Mouse (Mus musculus): Measurements from ENCODE around the gene Ifih1. TPM values are rescaled to one million over a fixed set of nuclear protein-coding genes. Genes with fewer than 3 reads are reported as not detected.

Ifih1 gene
- polyA plus RNA-seq, 1 experiment: 6.1 TPM

GRCm38 (mm10) chr2:62656072-62656471 is 10.0 kb upstream of the Ifih1 start:
- H3K27me3 ChIP-seq (ENCODE audit: control insufficient read depth, insufficient read depth, low read length): no peaks in the 10 kb centered on the region
- no peak overlapping the region for H3K27ac ChIP-seq (ENCODE audit: control insufficient read depth, insufficient read depth, low read length)
- 89% methylated on average over 1 of the region's 1 CpGs for WGBS
- TF ChIP-seq CTCF (IDR thresholded peaks at IDR 0.05; ENCODE audit: borderline replicate concordance, control insufficient read depth, extremely low read depth, insufficient read depth, low read length, poor library complexity) (no peak), POLR2A (IDR thresholded peaks at IDR 0.05; ENCODE audit: control insufficient read depth, extremely low read depth, insufficient read depth, low read length, poor library complexity) (no peak)
- H3K36me3 ChIP-seq (ENCODE audit: control insufficient read depth, insufficient read depth, low read length): no peaks in the 10 kb centered on the region
- no peak overlapping the region for H3K4me3 ChIP-seq (ENCODE audit: control insufficient read depth, insufficient read depth, low read length)
- no peak for DNase-seq
- no peaks in the 10 kb centered on the region for H3K4me1 ChIP-seq (replicated peaks; ENCODE audit: control insufficient read depth, insufficient read depth, low read length)

GRCm38 (mm10) chr2:62654519-62655338 is 8.7 kb upstream of the Ifih1 start:
- 56% methylated on average over 7 of the region's 7 CpGs for WGBS
- DNase-seq: peak; percentile 61
- TF ChIP-seq CTCF (IDR thresholded peaks at IDR 0.05; ENCODE audit: borderline replicate concordance, control insufficient read depth, extremely low read depth, insufficient read depth, low read length, poor library complexity) (no peak), POLR2A (IDR thresholded peaks at IDR 0.05; ENCODE audit: control insufficient read depth, extremely low read depth, insufficient read depth, low read length, poor library complexity) (no peak)
- no peaks in the 10 kb centered on the region for H3K36me3 ChIP-seq (ENCODE audit: control insufficient read depth, insufficient read depth, low read length)
- H3K27ac ChIP-seq (ENCODE audit: control insufficient read depth, insufficient read depth, low read length): no peak overlapping the region
- no peaks in the 10 kb centered on the region for H3K4me1 ChIP-seq (replicated peaks; ENCODE audit: control insufficient read depth, insufficient read depth, low read length)
- no peak overlapping the region for H3K4me3 ChIP-seq (ENCODE audit: control insufficient read depth, insufficient read depth, low read length)
- no peaks in the 10 kb centered on the region for H3K27me3 ChIP-seq (ENCODE audit: control insufficient read depth, insufficient read depth, low read length)

GRCm38 (mm10) chr2:62652466-62652865 is 6.4 kb upstream of the Ifih1 start:
- no peak for DNase-seq
- no peak overlapping the region for H3K4me3 ChIP-seq (ENCODE audit: control insufficient read depth, insufficient read depth, low read length)
- no peaks in the 10 kb centered on the region for H3K27me3 ChIP-seq (ENCODE audit: control insufficient read depth, insufficient read depth, low read length)
- 97% methylated on average over 4 of the region's 4 CpGs for WGBS
- H3K4me1 ChIP-seq (replicated peaks; ENCODE audit: control insufficient read depth, insufficient read depth, low read length): no peaks in the 10 kb centered on the region
- TF ChIP-seq POLR2A (IDR thresholded peaks at IDR 0.05; ENCODE audit: control insufficient read depth, extremely low read depth, insufficient read depth, low read length, poor library complexity) (no peak), CTCF (IDR thresholded peaks at IDR 0.05; ENCODE audit: borderline replicate concordance, control insufficient read depth, extremely low read depth, insufficient read depth, low read length, poor library complexity) (no peak)
- H3K27ac ChIP-seq (ENCODE audit: control insufficient read depth, insufficient read depth, low read length): no peak overlapping the region
- H3K36me3 ChIP-seq (ENCODE audit: control insufficient read depth, insufficient read depth, low read length): no peaks in the 10 kb centered on the region

- Histone ChIP-seq H3K27me3 (ENCODE audit: control insufficient read depth, insufficient read depth, low read length) (no peaks in the 10 kb centered on the region), H3K27ac (ENCODE audit: control insufficient read depth, insufficient read depth, low read length) (no peak overlapping the region), H3K36me3 (ENCODE audit: control insufficient read depth, insufficient read depth, low read length) (no peaks in the 10 kb centered on the region), H3K4me3 (ENCODE audit: control insufficient read depth, insufficient read depth, low read length) (no peak overlapping the region), H3K4me1 (replicated peaks; ENCODE audit: control insufficient read depth, insufficient read depth, low read length) (no peaks in the 10 kb centered on the region)
- TF ChIP-seq POLR2A (IDR thresholded peaks at IDR 0.05; ENCODE audit: control insufficient read depth, extremely low read depth, insufficient read depth, low read length, poor library complexity) (no peak), CTCF (IDR thresholded peaks at IDR 0.05; ENCODE audit: borderline replicate concordance, control insufficient read depth, extremely low read depth, insufficient read depth, low read length, poor library complexity) (no peak)
- WGBS: 82% methylated on average over 4 of the region's 4 CpGs
- DNase-seq: no peak
These were observed 5.8 kb upstream of the Ifih1 start for GRCm38 (mm10) chr2:62651890-62652289.

- peaks cover 8% of the 10 kb centered on the region for H3K4me1 ChIP-seq (replicated peaks; ENCODE audit: control insufficient read depth, insufficient read depth, low read length)
- H3K27ac ChIP-seq (ENCODE audit: control insufficient read depth, insufficient read depth, low read length): no peak overlapping the region
- H3K36me3 ChIP-seq (ENCODE audit: control insufficient read depth, insufficient read depth, low read length): no peaks in the 10 kb centered on the region
- TF ChIP-seq CTCF (IDR thresholded peaks at IDR 0.05; ENCODE audit: borderline replicate concordance, control insufficient read depth, extremely low read depth, insufficient read depth, low read length, poor library complexity): no peak
- no peak for TF ChIP-seq POLR2A (IDR thresholded peaks at IDR 0.05; ENCODE audit: control insufficient read depth, extremely low read depth, insufficient read depth, low read length, poor library complexity)
- no peak for DNase-seq
- H3K4me3 ChIP-seq (ENCODE audit: control insufficient read depth, insufficient read depth, low read length): no peak overlapping the region
- 48% methylated on average over 6 of the region's 6 CpGs for WGBS
- H3K27me3 ChIP-seq (ENCODE audit: control insufficient read depth, insufficient read depth, low read length): no peaks in the 10 kb centered on the region
These were observed 725 bp upstream of the Ifih1 start for GRCm38 (mm10) chr2:62646671-62647289.

GRCm38 (mm10) chr2:62645475-62645874 is 580 bp downstream of the Ifih1 start:
- WGBS: 12% methylated on average over 12 of the region's 12 CpGs
- Histone ChIP-seq H3K4me1 (replicated peaks; ENCODE audit: control insufficient read depth, insufficient read depth, low read length) (peaks cover 8% of the 10 kb centered on the region), H3K27me3 (ENCODE audit: control insufficient read depth, insufficient read depth, low read length) (no peaks in the 10 kb centered on the region), H3K36me3 (ENCODE audit: control insufficient read depth, insufficient read depth, low read length) (no peaks in the 10 kb centered on the region), H3K4me3 (ENCODE audit: control insufficient read depth, insufficient read depth, low read length) (peak overlapping the region; percentile 76), H3K27ac (ENCODE audit: control insufficient read depth, insufficient read depth, low read length) (no peak overlapping the region)
- DNase-seq: peak; percentile 18
- TF ChIP-seq CTCF (IDR thresholded peaks at IDR 0.05; ENCODE audit: borderline replicate concordance, control insufficient read depth, extremely low read depth, insufficient read depth, low read length, poor library complexity) (no peak), POLR2A (IDR thresholded peaks at IDR 0.05; ENCODE audit: control insufficient read depth, extremely low read depth, insufficient read depth, low read length, poor library complexity) (no peak)
